In genomic region chr16:6813871-6814270, GRCm38 (mm10) we compare ENCODE assay signal across 16 mouse cellular contexts.
"Had no signal": no experiment of that assay in that cellular context is flagged by ENCODE, and none has a peak within 500 bp of the region (broad histone marks: within the 10 kb centered on the region; RNA-seq: fewer than 3 reads in every experiment).

No protein-coding gene starts in this region.

- H3K4me1 ChIP-seq: liver, embryonic 13.5 days; neural tube, embryonic 12.5 days; stomach, embryonic 15.5 days had no signal

- H3K9ac ChIP-seq: liver, embryonic 13.5 days; neural tube, embryonic 12.5 days; stomach, embryonic 15.5 days had no signal

- H3K27me3 ChIP-seq: liver, embryonic 13.5 days; neural tube, embryonic 12.5 days; stomach, embryonic 15.5 days had no signal

- H3K27ac ChIP-seq: kidney, postnatal 0 days; left cerebral cortex, adult 2 months; liver, embryonic 13.5 days; neural tube, embryonic 12.5 days; stomach, embryonic 15.5 days had no signal

- DNase-seq: kidney, adult 2 months; kidney, postnatal 25 days; layer of hippocampus, postnatal 36 days; liver, embryonic 13.5 days; lung, adult 2 months; lung, postnatal 14 days; lung, postnatal 4 days; midbrain, embryonic 14.5 days; right cerebral cortex, postnatal 25 days; spleen, adult 18-20 months; thymus, postnatal 25 days had no signal

- H3K9me3 ChIP-seq: liver, embryonic 13.5 days; neural tube, embryonic 12.5 days; stomach, embryonic 15.5 days had no signal

- H3K4me2 ChIP-seq: liver, embryonic 13.5 days; midbrain, embryonic 11.5 days; neural tube, embryonic 12.5 days; stomach, embryonic 15.5 days had no signal

- H3K4me3 ChIP-seq: left cerebral cortex, adult 2 months; liver, embryonic 13.5 days; neural tube, embryonic 12.5 days; stomach, embryonic 15.5 days had no signal

- H3K36me3 ChIP-seq: liver, embryonic 13.5 days; neural tube, embryonic 12.5 days; stomach, embryonic 15.5 days had no signal
